Mouse (Mus musculus) intestine, embryonic 16.5 days (tissue): ENCODE measurements at regions not wholly inside any gene's neighbourhood (a gene's known extent, or its start where the extent isn't known, plus 50 kb on each side); places are given as distances from the start of the nearest gene placed in this dataset.
A peak's percentile ranks its signal among the peaks of the same experiment; 100 is the strongest.

ENCODE experiments used
- ATAC-seq: fragments of 200-750 bp; cut with Nextera tagmentation; 2 replicates; pipeline ENCODE4 v1.8.0; 2017; ENCODE audit warnings: moderate TSS enrichment, moderate library complexity
- H3K27ac ChIP-seq: fragments of 300-500 bp; sonication (generic); 2 replicates; pipeline ENCODE4 v1.5.1; 2014; ENCODE audit warnings: mild to moderate bottlenecking, low read length
- H3K27me3 ChIP-seq: fragments of 300-500 bp; sonication (generic); replicated peaks from 2 replicates; pipeline ENCODE4 v1.6.1; 2014; ENCODE audit warnings: low read length, control low read depth, mixed read lengths; ENCODE audit not compliant: control insufficient read depth, insufficient read depth
- H3K36me3 ChIP-seq: fragments of 300-500 bp; sonication (generic); 2 replicates; pipeline ENCODE4 v1.6.1; 2014; ENCODE audit warnings: low read length, control low read depth; ENCODE audit not compliant: control insufficient read depth, insufficient read depth
- H3K4me1 ChIP-seq: fragments of 300-500 bp; sonication (generic); 2 replicates; pipeline ENCODE4 v1.6.1; 2014; ENCODE audit warnings: low read length, control low read depth, mixed read lengths; ENCODE audit not compliant: control insufficient read depth, insufficient read depth
- H3K4me2 ChIP-seq: fragments of 300-500 bp; sonication (generic); 2 replicates; pipeline ENCODE4 v1.6.1; 2014; ENCODE audit warnings: low read depth, low read length, control low read depth
- H3K4me3 ChIP-seq: fragments of 300-500 bp; sonication (generic); 2 replicates; pipeline ENCODE4 v1.5.1; 2014; ENCODE audit warnings: mild to moderate bottlenecking, low read length
- H3K9ac ChIP-seq: fragments of 300-500 bp; sonication (generic); 2 replicates; pipeline ENCODE4 v1.6.1; 2014; ENCODE audit warnings: low read depth, low read length
- H3K9me3 ChIP-seq: fragments of 300-500 bp; sonication (generic); 2 replicates; pipeline ENCODE4 v1.6.1; 2016; ENCODE audit warnings: low read length, control low read depth; ENCODE audit not compliant: control insufficient read depth
- WGBS: fragments of 180-500 bp; shearing (Covaris S2); extraction: QIAGEN DNeasy Blood & Tissue Kit; methylation state at CpG from one replicate; pipeline ENCODE4 v1.1.7; 2014; 5-methylcytosine and 5-hydroxymethylcytosine counted together

- no peak overlapping the region for H3K4me2 ChIP-seq
- no peak overlapping the region for H3K27ac ChIP-seq
- H3K4me3 ChIP-seq: no peak overlapping the region
- ATAC-seq: no peak
- H3K4me1 ChIP-seq: peaks cover 25% of the 10 kb centered on the region
- H3K9me3 ChIP-seq: no peaks in the 10 kb centered on the region
- 20% methylated on average over 5 of the region's 5 CpGs for WGBS
- peak overlapping the region; percentile 30; the same call in 1 of the 2 replicates for H3K9ac ChIP-seq
- no peaks in the 10 kb centered on the region for H3K27me3 ChIP-seq
- no peaks in the 10 kb centered on the region for H3K36me3 ChIP-seq
Observed at GRCm38 (mm10) chr17:31789906-31790279, 65.7 kb downstream of the Sik1 start.

GRCm38 (mm10) chr17:31790280-31791063, 65.1 kb downstream of the Sik1 start:
- Histone ChIP-seq H3K27ac (no peak overlapping the region), H3K4me2 (0 out of 2 replicates have a peak overlapping the region, but pooled peaks have one; percentile 4), H3K36me3 (no peaks in the 10 kb centered on the region), H3K9ac (peak overlapping the region; percentile 30; the same call in 1 of the 2 replicates), H3K4me1 (peaks cover 25% of the 10 kb centered on the region), H3K9me3 (no peaks in the 10 kb centered on the region), H3K4me3 (no peak overlapping the region), H3K27me3 (no peaks in the 10 kb centered on the region)
- 21% methylated on average over 22 of the region's 22 CpGs for WGBS
- peak; percentile 47 for ATAC-seq

- no peak for ATAC-seq
- H3K4me1 ChIP-seq: peaks cover 25% of the 10 kb centered on the region
- H3K4me2 ChIP-seq: no peak overlapping the region
- no peak overlapping the region for H3K4me3 ChIP-seq
- no peak overlapping the region for H3K9ac ChIP-seq
- no peaks in the 10 kb centered on the region for H3K27me3 ChIP-seq
- H3K27ac ChIP-seq: no peak overlapping the region
- no peaks in the 10 kb centered on the region for H3K36me3 ChIP-seq
- 96% methylated on average over 17 of the region's 17 CpGs for WGBS
- H3K9me3 ChIP-seq: no peaks in the 10 kb centered on the region
Observed at GRCm38 (mm10) chr17:31791656-31792055, 63.9 kb downstream of the Sik1 start.

- ATAC-seq: no peak
Observed at GRCm38 (mm10) chr17:31793040-31793439, 62.6 kb downstream of the Sik1 start.

GRCm38 (mm10) chr17:31793521-31793920, 62.1 kb downstream of the Sik1 start:
- ATAC-seq: no peak
- WGBS: 56% methylated on average over 10 of the region's 10 CpGs
- Histone ChIP-seq H3K9me3 (no peaks in the 10 kb centered on the region), H3K27ac (no peak overlapping the region), H3K36me3 (no peaks in the 10 kb centered on the region), H3K27me3 (no peaks in the 10 kb centered on the region), H3K4me2 (no peak overlapping the region), H3K4me3 (no peak overlapping the region), H3K4me1 (peaks cover 25% of the 10 kb centered on the region), H3K9ac (no peak overlapping the region)

More at GRCm38 (mm10) chr17:31793040-31793439, 62.6 kb downstream of the Sik1 start:
- Histone ChIP-seq H3K27me3 (no peaks in the 10 kb centered on the region), H3K4me1 (peaks cover 25% of the 10 kb centered on the region), H3K9me3 (no peaks in the 10 kb centered on the region), H3K4me3 (no peak overlapping the region), H3K4me2 (no peak overlapping the region), H3K9ac (no peak overlapping the region), H3K27ac (no peak overlapping the region), H3K36me3 (no peaks in the 10 kb centered on the region)
- 86% methylated on average over 5 of the region's 5 CpGs for WGBS

GRCm38 (mm10) chr17:31793964-31794363, 61.6 kb downstream of the Sik1 start:
- Histone ChIP-seq H3K4me2 (no peak overlapping the region), H3K9ac (no peak overlapping the region), H3K36me3 (no peaks in the 10 kb centered on the region), H3K4me3 (no peak overlapping the region), H3K27me3 (no peaks in the 10 kb centered on the region), H3K4me1 (peaks cover 22% of the 10 kb centered on the region), H3K27ac (no peak overlapping the region), H3K9me3 (no peaks in the 10 kb centered on the region)
- WGBS: 67% methylated on average over 4 of the region's 4 CpGs
- no peak for ATAC-seq
